Mouse (Mus musculus): ENCODE results near the gene Zbtb17. TPM values are rescaled to one million over a fixed set of nuclear protein-coding genes. Genes with fewer than 3 reads are reported as not detected.

The Zbtb17 gene
- polyA plus RNA-seq, 1 experiment, result 47.0 TPM

DNA sequence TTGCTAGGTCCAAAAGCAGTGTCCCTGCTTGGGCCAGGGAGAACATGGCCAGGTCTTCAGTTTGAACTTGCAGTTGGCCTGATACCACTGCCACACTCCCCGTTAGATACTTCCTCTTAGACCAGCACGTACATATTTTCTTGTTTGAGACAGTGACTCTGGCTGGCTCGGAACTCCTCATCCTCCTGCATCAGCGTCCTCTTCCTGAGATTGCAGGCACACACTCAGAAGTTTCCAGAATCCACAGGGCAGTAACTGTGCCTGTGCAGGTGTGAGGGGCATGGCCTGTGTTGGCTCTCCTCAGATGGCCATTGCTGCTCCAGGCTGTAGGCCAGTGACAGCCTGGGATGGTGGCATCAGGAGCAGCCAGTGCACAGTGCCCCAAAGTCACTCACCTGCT, 16.0 kb downstream of the Zbtb17 start:
- peaks cover 12% of the 10 kb centered on the region for H3K4me1 ChIP-seq (ENCODE audit: control insufficient read depth, insufficient read depth, insufficient read length, low read length)
- no peak overlapping the region for H3K4me3 ChIP-seq (ENCODE audit: low read depth, low read length)
- TF ChIP-seq CTCF (IDR thresholded peaks at IDR 0.05; ENCODE audit: extremely low read depth, insufficient read length, insufficient replicate concordance, low read depth, low read length) (no peak), POLR2A (IDR thresholded peaks at IDR 0.05; ENCODE audit: low read depth, low read length) (no peak)
- H3K27me3 ChIP-seq (ENCODE audit: control insufficient read depth, insufficient read depth, low read length), result no peaks in the 10 kb centered on the region
- H3K36me3 ChIP-seq (ENCODE audit: control insufficient read depth, insufficient read depth, low read length), result peaks cover 39% of the 10 kb centered on the region
- no peak overlapping the region for H3K27ac ChIP-seq (ENCODE audit: insufficient read depth, low read depth, low read length)
- WGBS, result 89% methylated on average over 4 of the region's 4 CpGs

DNA sequence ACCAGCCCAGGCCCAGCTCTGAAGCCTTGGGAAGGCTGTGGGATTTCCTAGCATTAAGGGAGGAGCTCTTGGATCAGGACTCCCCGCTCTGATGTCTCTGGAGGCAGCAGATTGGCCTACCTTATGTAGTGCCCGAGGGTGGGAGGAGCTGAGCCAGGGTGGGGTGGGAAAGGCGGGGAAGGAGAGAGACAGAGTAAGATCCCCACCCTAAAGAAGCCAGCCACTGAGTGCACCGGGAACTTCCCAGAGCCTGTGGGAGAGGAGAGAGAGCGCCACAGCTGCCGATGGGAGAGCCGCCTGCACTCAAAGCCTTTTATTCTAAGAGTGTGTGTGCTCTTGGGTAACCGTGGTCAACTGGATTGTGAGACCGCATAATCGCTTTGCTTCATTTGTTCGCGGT, 16.6 kb downstream of the Zbtb17 start:
- 54% methylated on average over 12 of the region's 12 CpGs for WGBS
- H3K27ac ChIP-seq (ENCODE audit: insufficient read depth, low read depth, low read length), result no peak overlapping the region
- H3K4me3 ChIP-seq (ENCODE audit: low read depth, low read length), result no peak overlapping the region
- TF ChIP-seq CTCF (IDR thresholded peaks at IDR 0.05; ENCODE audit: extremely low read depth, insufficient read length, insufficient replicate concordance, low read depth, low read length), result no peak
- no peak for TF ChIP-seq POLR2A (IDR thresholded peaks at IDR 0.05; ENCODE audit: low read depth, low read length)
- no peaks in the 10 kb centered on the region for H3K27me3 ChIP-seq (ENCODE audit: control insufficient read depth, insufficient read depth, low read length)
- peaks cover 7% of the 10 kb centered on the region for H3K4me1 ChIP-seq (ENCODE audit: control insufficient read depth, insufficient read depth, insufficient read length, low read length)
- peaks cover 46% of the 10 kb centered on the region for H3K36me3 ChIP-seq (ENCODE audit: control insufficient read depth, insufficient read depth, low read length)

- Histone ChIP-seq H3K27ac (ENCODE audit: insufficient read depth, low read depth, low read length) (no peak overlapping the region), H3K27me3 (ENCODE audit: control insufficient read depth, insufficient read depth, low read length) (no peaks in the 10 kb centered on the region), H3K36me3 (ENCODE audit: control insufficient read depth, insufficient read depth, low read length) (peaks cover 50% of the 10 kb centered on the region), H3K4me1 (ENCODE audit: control insufficient read depth, insufficient read depth, insufficient read length, low read length) (peaks cover 4% of the 10 kb centered on the region), H3K4me3 (ENCODE audit: low read depth, low read length) (no peak overlapping the region)
- 88% methylated on average over 12 of the region's 12 CpGs for WGBS
- no peak for TF ChIP-seq POLR2A (IDR thresholded peaks at IDR 0.05; ENCODE audit: low read depth, low read length)
- no peak for TF ChIP-seq CTCF (IDR thresholded peaks at IDR 0.05; ENCODE audit: extremely low read depth, insufficient read length, insufficient replicate concordance, low read depth, low read length)
Observed at GRCm38 (mm10) chr4:141461576-141461975, 17.1 kb downstream of the Zbtb17 start.

GRCm38 (mm10) chr4:141463472-141463871, 19.0 kb downstream of the Zbtb17 start:
- H3K4me1 ChIP-seq (ENCODE audit: control insufficient read depth, insufficient read depth, insufficient read length, low read length), result peaks cover 2% of the 10 kb centered on the region; the same call in 1 of the 2 replicates
- H3K27me3 ChIP-seq (ENCODE audit: control insufficient read depth, insufficient read depth, low read length), result no peaks in the 10 kb centered on the region
- no peak overlapping the region for H3K27ac ChIP-seq (ENCODE audit: insufficient read depth, low read depth, low read length)
- 70% methylated on average over 14 of the region's 14 CpGs for WGBS
- no peak overlapping the region for H3K4me3 ChIP-seq (ENCODE audit: low read depth, low read length)
- no peak for TF ChIP-seq CTCF (IDR thresholded peaks at IDR 0.05; ENCODE audit: extremely low read depth, insufficient read length, insufficient replicate concordance, low read depth, low read length)
- no peak for TF ChIP-seq POLR2A (IDR thresholded peaks at IDR 0.05; ENCODE audit: low read depth, low read length)
- H3K36me3 ChIP-seq (ENCODE audit: control insufficient read depth, insufficient read depth, low read length), result peaks cover 68% of the 10 kb centered on the region

DNA sequence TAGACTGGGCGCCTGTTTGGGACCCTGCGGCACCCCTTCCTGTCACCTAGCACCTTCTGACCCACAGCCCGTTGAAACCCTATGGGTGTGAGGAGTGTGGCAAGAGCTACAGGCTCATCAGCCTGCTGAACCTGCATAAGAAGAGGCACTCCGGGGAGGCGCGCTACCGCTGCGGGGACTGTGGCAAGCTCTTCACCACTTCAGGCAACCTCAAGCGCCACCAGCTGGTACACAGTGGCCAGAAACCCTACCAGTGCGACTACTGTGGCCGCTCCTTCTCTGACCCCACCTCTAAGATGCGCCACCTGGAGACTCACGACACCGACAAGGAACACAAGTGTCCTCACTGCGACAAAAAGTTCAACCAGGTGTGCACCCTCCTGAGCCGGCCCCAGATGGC, 20.3 kb downstream of the Zbtb17 start:
- H3K27me3 ChIP-seq (ENCODE audit: control insufficient read depth, insufficient read depth, low read length), result no peaks in the 10 kb centered on the region
- TF ChIP-seq CTCF (IDR thresholded peaks at IDR 0.05; ENCODE audit: extremely low read depth, insufficient read length, insufficient replicate concordance, low read depth, low read length) (no peak), POLR2A (IDR thresholded peaks at IDR 0.05; ENCODE audit: low read depth, low read length) (no peak)
- WGBS, result 89% methylated on average over 16 of the region's 16 CpGs
- peaks cover 2% of the 10 kb centered on the region; the same call in 1 of the 2 replicates for H3K4me1 ChIP-seq (ENCODE audit: control insufficient read depth, insufficient read depth, insufficient read length, low read length)
- no peak overlapping the region for H3K4me3 ChIP-seq (ENCODE audit: low read depth, low read length)
- H3K36me3 ChIP-seq (ENCODE audit: control insufficient read depth, insufficient read depth, low read length), result peaks cover 78% of the 10 kb centered on the region
- no peak overlapping the region for H3K27ac ChIP-seq (ENCODE audit: insufficient read depth, low read depth, low read length)

- no peak overlapping the region for H3K27ac ChIP-seq (ENCODE audit: insufficient read depth, low read depth, low read length)
- H3K27me3 ChIP-seq (ENCODE audit: control insufficient read depth, insufficient read depth, low read length), result no peaks in the 10 kb centered on the region
- 0 out of 2 replicates have a peak, but pooled peaks cover 2% of the 10 kb centered on the region for H3K4me1 ChIP-seq (ENCODE audit: control insufficient read depth, insufficient read depth, insufficient read length, low read length)
- TF ChIP-seq POLR2A (IDR thresholded peaks at IDR 0.05; ENCODE audit: low read depth, low read length) (no peak), CTCF (IDR thresholded peaks at IDR 0.05; ENCODE audit: extremely low read depth, insufficient read length, insufficient replicate concordance, low read depth, low read length) (no peak)
- peaks cover 87% of the 10 kb centered on the region for H3K36me3 ChIP-seq (ENCODE audit: control insufficient read depth, insufficient read depth, low read length)
- no peak overlapping the region for H3K4me3 ChIP-seq (ENCODE audit: low read depth, low read length)
- 94% methylated on average over 34 of the region's 34 CpGs for WGBS
Observed at GRCm38 (mm10) chr4:141465512-141466288, 21.2 kb downstream of the Zbtb17 start.

DNA sequence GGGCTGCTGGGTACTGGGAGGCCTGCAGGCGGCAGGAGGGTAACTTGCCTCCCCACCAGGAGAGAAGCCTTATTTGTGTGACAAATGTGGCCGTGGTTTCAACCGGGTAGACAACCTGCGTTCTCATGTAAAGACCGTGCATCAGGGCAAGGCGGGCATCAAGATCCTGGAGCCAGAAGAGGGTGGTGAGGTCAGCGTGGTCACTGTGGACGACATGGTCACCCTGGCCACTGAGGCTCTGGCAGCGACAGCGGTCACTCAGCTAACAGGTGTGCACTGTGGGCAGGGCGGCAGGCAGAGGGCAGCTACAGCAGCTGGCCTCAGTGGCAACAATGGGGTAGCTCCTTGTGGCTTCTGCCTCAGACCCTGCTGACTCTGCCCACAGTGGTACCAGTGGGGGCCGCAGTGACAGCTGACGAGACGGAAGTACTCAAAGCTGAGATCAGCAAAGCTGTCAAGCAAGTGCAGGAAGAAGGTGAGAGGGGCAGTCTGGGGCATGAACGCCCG, 21.9 kb downstream of the Zbtb17 start:
- WGBS, result 92% methylated on average over 16 of the region's 16 CpGs
- Histone ChIP-seq H3K36me3 (ENCODE audit: control insufficient read depth, insufficient read depth, low read length) (peaks cover 89% of the 10 kb centered on the region), H3K27me3 (ENCODE audit: control insufficient read depth, insufficient read depth, low read length) (no peaks in the 10 kb centered on the region), H3K4me1 (ENCODE audit: control insufficient read depth, insufficient read depth, insufficient read length, low read length) (0 out of 2 replicates have a peak, but pooled peaks cover 2% of the 10 kb centered on the region), H3K27ac (ENCODE audit: insufficient read depth, low read depth, low read length) (no peak overlapping the region), H3K4me3 (ENCODE audit: low read depth, low read length) (no peak overlapping the region)
- no peak for TF ChIP-seq CTCF (IDR thresholded peaks at IDR 0.05; ENCODE audit: extremely low read depth, insufficient read length, insufficient replicate concordance, low read depth, low read length)
- no peak for TF ChIP-seq POLR2A (IDR thresholded peaks at IDR 0.05; ENCODE audit: low read depth, low read length)

All from small intestine, adult 2 months (tissue).